Mouse (Mus musculus) effector memory CD4-positive, alpha-beta T cell, adult 5 months (primary cell): Measurements from ENCODE around the gene Yy2. TPM values are rescaled to one million over a fixed set of nuclear protein-coding genes. Genes with fewer than 3 reads are reported as not detected.

Experiments used
- polyA plus RNA-seq: library from polyadenylated mRNA; unstranded; fragments of 100-300 nt; shearing (Covaris generic); gene quantifications from one replicate; pipeline ENCODE4 v1.2.1, GENCODE M21; 2017

Gene Yy2
- 2.7 TPM for polyA plus RNA-seq

GRCm38 (mm10) chrX:157568840-157569239, at the start of gene Yy2:
Gene Yy2, minus strand, starts transcription at chrX:157568985.

GRCm38 (mm10) chrX:157598186-157598996, 29.6 kb upstream of the Yy2 start, which contains the start of gene Mbtps2:
Gene Mbtps2, minus strand, starts transcription at chrX:157598715.

Other genes with a start within 250 kb of the Yy2 start
- not detected for gene Phex, start 153.7 kb downstream of the Yy2 start, polyA plus RNA-seq
- gene Sms, start 76.7 kb downstream of the Yy2 start, polyA plus RNA-seq = 85.9 TPM
- gene Mbtps2, start 29.7 kb upstream of the Yy2 start, polyA plus RNA-seq = 16.5 TPM
- not detected for gene Smpx, start 129.9 kb upstream of the Yy2 start, polyA plus RNA-seq
- gene Klhl34, start 249.4 kb upstream of the Yy2 start, polyA plus RNA-seq = not detected